Mouse (Mus musculus): ENCODE results near the gene Dhrs9. TPM values are rescaled to one million over a fixed set of nuclear protein-coding genes. Genes with fewer than 3 reads are reported as not detected.
"Not testable (repeated sequence)": the region's sequence is repeated elsewhere in the genome, so short reads cannot be mapped to it uniquely, and the experiment has no call there.

Dhrs9 gene
- not detected in 2 replicates for polyA plus RNA-seq (2014; fragmentation: Nextera tagmentation; extraction: Ambion mirVana)

- Histone ChIP-seq H3K9me3 (replicated peaks; ENCODE audit: control insufficient read depth, low read length) (no peaks in the 10 kb centered on the region), H3K27ac (ENCODE audit: low read depth, low read length) (no peak within 1 kb of the TSS), H3K4me3 (ENCODE audit: low read depth, low read length) (no peak within 1 kb of the TSS), H3K4me1 (ENCODE audit: control insufficient read depth, insufficient read depth, low read length) (no peaks in the 10 kb centered on the region), H3K9ac (ENCODE audit: low read depth, low read length) (no peak within 1 kb of the TSS), H3K27me3 (ENCODE audit: control insufficient read depth, insufficient read depth, low read length) (no peaks in the 10 kb centered on the region), H3K36me3 (ENCODE audit: control insufficient read depth, insufficient read depth, low read length) (no peaks in the 10 kb centered on the region), H3K4me2 (no peak within 1 kb of the TSS)
- 32% methylated on average over 13 of the region's 13 CpGs for WGBS (ENCODE audit: insufficient replicate concordance)
- ATAC-seq (replicated peaks; ENCODE audit: insufficient number of reproducible peaks, low FRiP score, low TSS enrichment), result no peak
Measured at GRCm38 (mm10) chr2:69380281-69380680, at the start of gene Dhrs9. TSS of gene Dhrs9 (plus strand) at chr2:69380445.

- 72% methylated on average over 5 of the region's 6 CpGs for WGBS (ENCODE audit: insufficient replicate concordance)
- ATAC-seq (replicated peaks; ENCODE audit: insufficient number of reproducible peaks, low FRiP score, low TSS enrichment); H3K27me3 ChIP-seq (ENCODE audit: control insufficient read depth, insufficient read depth, low read length): not testable (repeated sequence)
Measured at GRCm38 (mm10) chr2:69331523-69331922, 48.7 kb upstream of the Dhrs9 start.

GRCm38 (mm10) chr2:69341506-69341905 lies 38.7 kb upstream of the Dhrs9 start:
- no peaks in the 10 kb centered on the region for H3K27me3 ChIP-seq (ENCODE audit: control insufficient read depth, insufficient read depth, low read length)
- no peak for ATAC-seq (replicated peaks; ENCODE audit: insufficient number of reproducible peaks, low FRiP score, low TSS enrichment)
- H3K9ac ChIP-seq (ENCODE audit: low read depth, low read length), result no peak overlapping the region
- H3K27ac ChIP-seq (ENCODE audit: low read depth, low read length), result no peak overlapping the region
- H3K36me3 ChIP-seq (ENCODE audit: control insufficient read depth, insufficient read depth, low read length), result no peaks in the 10 kb centered on the region
- no peaks in the 10 kb centered on the region for H3K9me3 ChIP-seq (replicated peaks; ENCODE audit: control insufficient read depth, low read length)
- no peak overlapping the region for H3K4me3 ChIP-seq (ENCODE audit: low read depth, low read length)
- WGBS (ENCODE audit: insufficient replicate concordance), result 86% methylated on average over 6 of the region's 6 CpGs
- H3K4me1 ChIP-seq (ENCODE audit: control insufficient read depth, insufficient read depth, low read length), result no peaks in the 10 kb centered on the region
- no peak overlapping the region for H3K4me2 ChIP-seq

More at GRCm38 (mm10) chr2:69331523-69331922, 48.7 kb upstream of the Dhrs9 start:
- H3K4me2 ChIP-seq; H3K9ac ChIP-seq (ENCODE audit: low read depth, low read length); H3K36me3 ChIP-seq (ENCODE audit: control insufficient read depth, insufficient read depth, low read length); H3K27ac ChIP-seq (ENCODE audit: low read depth, low read length); H3K4me3 ChIP-seq (ENCODE audit: low read depth, low read length); H3K9me3 ChIP-seq (replicated peaks; ENCODE audit: control insufficient read depth, low read length); H3K4me1 ChIP-seq (ENCODE audit: control insufficient read depth, insufficient read depth, low read length): not testable (repeated sequence)

GRCm38 (mm10) chr2:69342496-69343221 lies 37.6 kb upstream of the Dhrs9 start, which contains the start of gene Abcb11:
TSS of gene Abcb11 (minus strand) at chr2:69342616.
- Histone ChIP-seq H3K27ac (ENCODE audit: low read depth, low read length) (no peak within 1 kb of the TSS), H3K4me2 (no peak within 1 kb of the TSS), H3K4me3 (ENCODE audit: low read depth, low read length) (no peak within 1 kb of the TSS), H3K4me1 (ENCODE audit: control insufficient read depth, insufficient read depth, low read length) (no peaks in the 10 kb centered on the region), H3K27me3 (ENCODE audit: control insufficient read depth, insufficient read depth, low read length) (no peaks in the 10 kb centered on the region), H3K36me3 (ENCODE audit: control insufficient read depth, insufficient read depth, low read length) (no peaks in the 10 kb centered on the region), H3K9me3 (replicated peaks; ENCODE audit: control insufficient read depth, low read length) (no peaks in the 10 kb centered on the region), H3K9ac (ENCODE audit: low read depth, low read length) (no peak within 1 kb of the TSS)
- 75% methylated on average over 9 of the region's 9 CpGs for WGBS (ENCODE audit: insufficient replicate concordance)
- ATAC-seq (replicated peaks; ENCODE audit: insufficient number of reproducible peaks, low FRiP score, low TSS enrichment), result no peak

- H3K9ac ChIP-seq (ENCODE audit: low read depth, low read length), result not testable (repeated sequence)
Measured at GRCm38 (mm10) chr2:69355402-69355801, 24.8 kb upstream of the Dhrs9 start.

GRCm38 (mm10) chr2:69364831-69365230 lies 15.4 kb upstream of the Dhrs9 start:
- Histone ChIP-seq H3K9ac (ENCODE audit: low read depth, low read length) (no peak overlapping the region), H3K27me3 (ENCODE audit: control insufficient read depth, insufficient read depth, low read length) (no peaks in the 10 kb centered on the region), H3K27ac (ENCODE audit: low read depth, low read length) (no peak overlapping the region), H3K4me2 (no peak overlapping the region), H3K9me3 (replicated peaks; ENCODE audit: control insufficient read depth, low read length) (no peaks in the 10 kb centered on the region), H3K36me3 (ENCODE audit: control insufficient read depth, insufficient read depth, low read length) (no peaks in the 10 kb centered on the region), H3K4me3 (ENCODE audit: low read depth, low read length) (no peak overlapping the region), H3K4me1 (ENCODE audit: control insufficient read depth, insufficient read depth, low read length) (no peaks in the 10 kb centered on the region)
- WGBS (ENCODE audit: insufficient replicate concordance), result 82% methylated on average over 2 of the region's 2 CpGs
- ATAC-seq (replicated peaks; ENCODE audit: insufficient number of reproducible peaks, low FRiP score, low TSS enrichment), result no peak

More at GRCm38 (mm10) chr2:69355402-69355801, 24.8 kb upstream of the Dhrs9 start:
- ATAC-seq (replicated peaks; ENCODE audit: insufficient number of reproducible peaks, low FRiP score, low TSS enrichment), result peak; percentile 100
- not testable (repeated sequence) for H3K4me3 ChIP-seq (ENCODE audit: low read depth, low read length); H3K4me1 ChIP-seq (ENCODE audit: control insufficient read depth, insufficient read depth, low read length); H3K27me3 ChIP-seq (ENCODE audit: control insufficient read depth, insufficient read depth, low read length); H3K4me2 ChIP-seq; H3K9me3 ChIP-seq (replicated peaks; ENCODE audit: control insufficient read depth, low read length); H3K36me3 ChIP-seq (ENCODE audit: control insufficient read depth, insufficient read depth, low read length); H3K27ac ChIP-seq (ENCODE audit: low read depth, low read length)

GRCm38 (mm10) chr2:69365275-69365674 lies 15.0 kb upstream of the Dhrs9 start:
- H3K27ac ChIP-seq (ENCODE audit: low read depth, low read length), result no peak overlapping the region
- H3K27me3 ChIP-seq (ENCODE audit: control insufficient read depth, insufficient read depth, low read length), result no peaks in the 10 kb centered on the region
- no peak overlapping the region for H3K4me3 ChIP-seq (ENCODE audit: low read depth, low read length)
- no peak overlapping the region for H3K9ac ChIP-seq (ENCODE audit: low read depth, low read length)
- no peaks in the 10 kb centered on the region for H3K4me1 ChIP-seq (ENCODE audit: control insufficient read depth, insufficient read depth, low read length)
- 100% methylated on average over 1 of the region's 1 CpGs for WGBS (ENCODE audit: insufficient replicate concordance)
- H3K36me3 ChIP-seq (ENCODE audit: control insufficient read depth, insufficient read depth, low read length), result no peaks in the 10 kb centered on the region
- no peak for ATAC-seq (replicated peaks; ENCODE audit: insufficient number of reproducible peaks, low FRiP score, low TSS enrichment)
- no peaks in the 10 kb centered on the region for H3K9me3 ChIP-seq (replicated peaks; ENCODE audit: control insufficient read depth, low read length)
- no peak overlapping the region for H3K4me2 ChIP-seq

- no peaks in the 10 kb centered on the region for H3K27me3 ChIP-seq (ENCODE audit: control insufficient read depth, insufficient read depth, low read length)
- ATAC-seq (replicated peaks; ENCODE audit: insufficient number of reproducible peaks, low FRiP score, low TSS enrichment), result no peak
Measured at GRCm38 (mm10) chr2:69376780-69377179, 3.5 kb upstream of the Dhrs9 start.

GRCm38 (mm10) chr2:69379801-69380200 lies 444 bp upstream of the Dhrs9 start:
- Histone ChIP-seq H3K36me3 (ENCODE audit: control insufficient read depth, insufficient read depth, low read length) (no peaks in the 10 kb centered on the region), H3K27me3 (ENCODE audit: control insufficient read depth, insufficient read depth, low read length) (no peaks in the 10 kb centered on the region), H3K9ac (ENCODE audit: low read depth, low read length) (no peak overlapping the region), H3K4me1 (ENCODE audit: control insufficient read depth, insufficient read depth, low read length) (no peaks in the 10 kb centered on the region), H3K4me2 (no peak overlapping the region), H3K27ac (ENCODE audit: low read depth, low read length) (no peak overlapping the region), H3K9me3 (replicated peaks; ENCODE audit: control insufficient read depth, low read length) (no peaks in the 10 kb centered on the region), H3K4me3 (ENCODE audit: low read depth, low read length) (no peak overlapping the region)
- ATAC-seq (replicated peaks; ENCODE audit: insufficient number of reproducible peaks, low FRiP score, low TSS enrichment), result no peak
- 50% methylated on average over 1 of the region's 1 CpGs for WGBS (ENCODE audit: insufficient replicate concordance)

More at GRCm38 (mm10) chr2:69376780-69377179, 3.5 kb upstream of the Dhrs9 start:
- no peak overlapping the region for H3K4me2 ChIP-seq
- no peaks in the 10 kb centered on the region for H3K36me3 ChIP-seq (ENCODE audit: control insufficient read depth, insufficient read depth, low read length)
- no peaks in the 10 kb centered on the region for H3K4me1 ChIP-seq (ENCODE audit: control insufficient read depth, insufficient read depth, low read length)
- H3K9ac ChIP-seq (ENCODE audit: low read depth, low read length), result no peak overlapping the region
- H3K9me3 ChIP-seq (replicated peaks; ENCODE audit: control insufficient read depth, low read length), result no peaks in the 10 kb centered on the region
- WGBS (ENCODE audit: insufficient replicate concordance), result 49% methylated on average over 2 of the region's 2 CpGs
- no peak overlapping the region for H3K27ac ChIP-seq (ENCODE audit: low read depth, low read length)
- H3K4me3 ChIP-seq (ENCODE audit: low read depth, low read length), result no peak overlapping the region

Data from heart, embryonic 11.5 days (tissue).